Mouse (Mus musculus) embryo, embryonic 11.5 days (tissue): Measurements from ENCODE around the gene Lix1l.

Experiments used
- DNase-seq: peaks from one replicate; pipeline ENCODE4 v3.0.0-alpha.2; 2012; ENCODE audit warnings: low read depth, low spot score

Gene Lix1l

GRCm38 (mm10) chr3:96565105-96565504 lies 35.8 kb upstream of the Lix1l start:
- DNase-seq, result no peak

DNA sequence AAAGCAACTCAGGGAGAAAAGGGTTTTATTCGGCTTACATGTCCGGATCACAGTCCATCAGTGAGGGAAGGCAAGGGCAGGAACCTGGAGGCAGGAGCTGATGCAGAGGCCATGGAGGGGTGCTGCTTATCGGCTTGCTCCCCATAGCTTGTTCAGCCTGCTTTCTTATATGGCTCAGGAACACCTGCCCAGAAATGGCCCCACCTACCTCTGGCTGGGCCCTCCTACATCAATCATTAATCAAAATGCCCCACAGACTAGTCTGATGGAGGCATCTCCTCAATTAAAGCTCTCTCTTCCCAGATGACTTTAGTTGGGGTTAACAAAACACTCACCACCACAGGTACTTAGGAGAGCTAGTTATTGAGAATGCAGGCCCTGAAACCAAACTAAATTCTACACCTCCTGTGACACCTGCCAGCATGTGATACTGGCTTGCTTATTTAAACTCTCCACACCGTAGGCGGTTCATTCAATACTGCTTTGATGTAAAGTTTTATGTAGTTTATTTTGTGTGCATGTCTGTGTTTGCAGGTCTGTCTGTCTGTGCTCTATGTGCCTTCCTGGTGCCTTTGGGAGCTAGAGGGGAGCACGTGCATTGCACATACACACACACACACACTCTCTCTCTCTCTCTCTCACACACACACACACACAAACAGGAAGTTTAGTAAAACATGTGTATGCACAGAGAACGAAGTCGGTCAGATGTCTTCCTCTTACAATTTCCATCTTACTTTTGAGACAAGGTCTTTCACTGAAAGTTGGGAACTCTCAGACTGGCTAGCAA lies 34.1 kb upstream of the Lix1l start:
- DNase-seq, result no peak

DNA sequence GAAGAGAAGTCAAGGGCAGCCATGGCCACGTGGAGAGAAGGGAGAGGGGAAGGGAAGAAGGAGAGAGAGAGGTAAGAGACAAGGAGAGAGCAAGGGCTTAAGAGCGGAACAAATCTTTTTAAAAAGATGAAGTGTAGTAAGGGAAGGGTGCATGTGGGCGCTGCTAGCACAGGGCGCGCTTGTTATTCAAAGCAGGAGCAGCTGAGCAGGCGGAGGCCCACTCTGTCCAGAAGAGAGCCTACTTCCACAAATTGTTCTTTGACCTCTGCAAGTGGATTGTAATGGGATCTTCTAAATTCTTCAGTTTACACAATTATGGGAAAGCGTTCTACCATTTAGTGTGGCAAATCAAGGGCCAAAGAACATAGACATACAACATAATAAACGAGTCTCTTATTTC lies 32.3 kb upstream of the Lix1l start:
- no peak for DNase-seq

- no peak for DNase-seq
These were observed 31.4 kb upstream of the Lix1l start for GRCm38 (mm10) chr3:96569506-96569905.

- DNase-seq, result no peak
These were observed 30.9 kb upstream of the Lix1l start for GRCm38 (mm10) chr3:96569966-96570605.

GRCm38 (mm10) chr3:96570643-96571042 lies 30.3 kb upstream of the Lix1l start:
- DNase-seq, result no peak

DNA sequence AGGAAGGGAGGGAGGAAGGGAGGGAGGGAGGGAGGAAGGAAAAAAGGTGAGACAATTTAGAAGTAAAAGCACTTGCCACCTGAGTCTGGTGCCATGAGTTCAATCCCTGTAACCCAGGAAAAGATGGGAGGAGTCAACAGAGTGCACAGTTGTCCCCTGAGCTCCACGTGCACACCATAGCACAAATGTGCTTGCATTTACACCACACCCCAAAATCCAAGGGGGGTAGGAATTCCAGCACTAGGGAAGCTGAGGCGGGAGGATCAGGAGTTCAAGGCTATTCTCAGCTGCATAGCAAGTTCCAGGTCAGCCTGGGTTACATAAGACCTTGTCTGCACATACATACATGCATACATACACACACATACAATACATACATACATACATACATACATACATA lies 29.6 kb upstream of the Lix1l start:
- no peak for DNase-seq

- no peak for DNase-seq
These were observed 28.9 kb upstream of the Lix1l start for GRCm38 (mm10) chr3:96571896-96572698.

DNA sequence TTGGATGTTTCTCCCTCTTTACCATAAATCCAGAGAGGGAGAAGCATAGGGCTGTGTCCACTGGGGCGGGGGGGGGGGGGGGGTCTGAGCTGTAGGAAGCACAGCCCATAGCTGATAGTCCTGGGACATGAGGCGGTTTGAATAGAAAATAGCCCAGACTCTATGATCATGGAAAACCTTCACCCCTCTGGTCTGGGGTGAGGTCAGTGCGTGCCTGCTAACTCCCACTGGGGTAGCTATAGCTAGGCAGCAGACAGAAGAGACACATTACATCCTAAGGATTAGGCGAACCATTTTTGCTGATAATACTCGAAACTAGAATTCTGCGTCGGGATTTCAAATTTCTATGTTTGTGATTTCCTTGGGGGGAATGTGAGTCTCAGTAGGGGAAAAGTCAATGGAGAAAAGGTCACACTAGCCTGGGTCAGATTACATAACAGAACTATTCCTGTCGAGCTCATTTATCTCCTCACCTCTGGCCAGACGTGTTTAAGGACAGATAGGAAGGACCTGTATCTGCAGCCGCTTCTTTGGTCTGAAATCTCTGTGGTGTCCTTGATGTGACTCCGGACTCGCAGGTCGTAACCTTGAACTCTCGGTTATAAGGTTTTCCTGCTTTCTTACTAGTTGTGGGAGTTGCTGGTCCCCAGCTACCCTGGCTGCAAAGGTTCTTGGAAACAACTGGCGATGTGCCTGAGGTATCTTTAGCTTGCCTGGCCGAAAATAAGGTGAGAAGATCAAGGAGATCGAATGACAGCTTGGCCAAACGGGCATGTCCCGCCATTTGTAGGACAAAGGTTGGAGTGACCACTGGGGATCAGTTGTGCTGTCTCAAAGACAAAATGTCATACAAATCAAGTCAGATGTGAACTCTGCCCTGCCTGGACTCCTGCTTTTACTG lies 27.1 kb upstream of the Lix1l start:
- no peak for DNase-seq

- DNase-seq, result no peak
These were observed 25.5 kb upstream of the Lix1l start for GRCm38 (mm10) chr3:96575272-96575984.

DNA sequence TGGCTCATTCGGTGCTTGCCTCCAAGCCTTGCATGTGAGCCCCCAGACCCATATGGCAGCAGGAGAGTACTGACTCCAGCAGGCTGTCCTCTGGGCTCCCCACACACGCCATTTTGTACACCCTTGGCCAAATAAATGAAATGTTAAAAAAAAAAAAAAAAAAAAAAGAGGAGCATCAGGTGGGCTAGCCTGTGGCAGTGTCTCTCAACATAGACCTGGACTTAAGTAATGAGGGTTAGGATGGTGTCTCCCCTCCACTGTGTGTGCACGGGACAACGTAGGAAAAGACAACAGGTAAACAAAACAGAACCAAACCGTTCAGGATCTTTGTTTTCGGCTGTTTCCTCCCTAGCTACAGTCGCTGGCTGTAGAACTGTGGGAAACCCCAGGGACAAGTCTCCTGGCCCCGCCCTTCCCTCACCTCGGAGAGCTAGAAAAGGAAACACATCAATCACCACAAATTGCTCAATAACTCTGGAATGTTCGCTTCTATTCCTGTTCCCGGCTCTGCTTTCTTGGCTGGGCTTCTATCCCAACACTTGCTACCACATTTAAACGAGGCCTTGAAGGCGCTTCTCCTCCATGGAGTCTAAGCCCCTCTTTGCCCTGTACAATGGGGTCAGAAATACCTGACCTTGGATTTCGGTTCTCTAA lies 24.8 kb upstream of the Lix1l start:
- DNase-seq, result peak; percentile 27

- DNase-seq, result peak; percentile 79
These were observed 24.0 kb upstream of the Lix1l start, which contains the start of gene Gm16253 for GRCm38 (mm10) chr3:96576690-96577541. Gm16253 (plus strand) TSS chr3:96576984.

- DNase-seq, result no peak
These were observed 23.4 kb upstream of the Lix1l start for GRCm38 (mm10) chr3:96577566-96577965.

DNA sequence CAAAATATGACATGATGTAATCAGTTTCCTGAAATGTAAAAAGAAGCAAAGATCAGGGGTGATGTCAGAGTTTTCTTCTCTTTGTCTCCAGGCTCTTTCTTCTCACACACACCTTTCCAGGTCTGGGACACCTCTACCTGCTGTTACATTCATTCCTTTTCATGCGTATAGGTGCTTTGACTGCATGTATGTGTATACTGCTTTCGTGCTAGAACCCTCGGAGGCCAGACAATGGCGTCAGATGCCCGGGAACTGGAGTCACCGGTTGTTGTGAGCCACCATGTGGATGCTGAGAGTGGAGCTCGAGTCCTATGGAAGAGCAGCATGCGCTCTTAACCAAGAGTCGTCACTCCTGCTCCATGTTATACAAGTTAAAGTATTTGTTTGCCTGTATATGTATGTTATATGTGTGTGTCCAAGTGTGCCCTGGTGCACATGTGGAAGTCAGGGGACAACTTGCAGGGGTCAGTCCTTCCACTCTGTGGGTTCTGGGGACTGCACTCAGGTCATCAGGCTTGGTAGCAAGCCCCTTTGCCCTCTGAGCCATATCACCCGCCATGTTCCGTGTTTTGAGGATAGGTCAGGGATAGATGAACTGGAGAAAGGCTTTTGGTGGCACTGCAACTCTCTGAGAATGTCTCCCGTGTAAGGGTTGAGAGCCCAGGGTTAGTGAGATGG lies 22.2 kb upstream of the Lix1l start:
- no peak for DNase-seq

- no peak for DNase-seq
These were observed 21.7 kb upstream of the Lix1l start for GRCm38 (mm10) chr3:96579239-96579750.

- peak; percentile 85 for DNase-seq
These were observed 21.0 kb upstream of the Lix1l start for GRCm38 (mm10) chr3:96579885-96580454.

- DNase-seq, result no peak
These were observed 19.8 kb upstream of the Lix1l start for GRCm38 (mm10) chr3:96581141-96581540.
